Mouse (Mus musculus) gastrocnemius, postnatal 36 days (tissue): Measurements from ENCODE around the gene Pcmtd2. TPM values are rescaled to one million over a fixed set of nuclear protein-coding genes. Genes with fewer than 3 reads are reported as not detected.
A peak's percentile ranks its signal among the peaks of the same experiment; 100 is the strongest.
"Not testable (repeated sequence)": the region's sequence is repeated elsewhere in the genome, so short reads cannot be mapped to it uniquely, and the experiment has no call there.

ENCODE experiments used
- DNase-seq, 2 experiments: peaks; one replicate each; pipeline ENCODE4 v3.0.0; 2022
- intact Hi-C: fragments of 180-260 bp; cut with DNase I; formaldehyde crosslinking; loops from one replicate; pipeline ENCODE4 v1.15.1; 2025
- long read RNA-seq, 2 experiments: library from polyadenylated mRNA; stranded (forward); transcript quantifications; one replicate each; pipeline ENCODE4 v2.0.0; 2021
- total RNA-seq, 2 experiments: library from RNA; stranded (reverse); gene quantifications; 2 replicates each; pipeline ENCODE4 v1.2.3; 2021

Gene Pcmtd2
- 10 to 100 TPM; 36.0 to 39.6 TPM for total RNA-seq
- long read RNA-seq, experiment 1, transcript Pcmtd2-201 (7 exons, 3,569 nt): major isoform, 10 of 16 reads
- long read RNA-seq, experiment 1, partial matches to known transcripts: 2 of 16 reads
- long read RNA-seq, experiment 1, other reads (novel, unspliced or antisense): 2 of 16 reads
- long read RNA-seq, experiment 2, transcript Pcmtd2-201 (7 exons, 3,569 nt): major isoform, 19 of 22 reads
- long read RNA-seq, experiment 2, partial matches to known transcripts: 0 of 22 reads
- long read RNA-seq, experiment 2, other reads (novel, unspliced or antisense): 3 of 22 reads

- peak; percentile 93 for DNase-seq
- intact Hi-C loops: no loop called here
These were observed at the start of gene Pcmtd2 for GRCm38 (mm10) chr2:181837372-181838292. Gene Pcmtd2 (plus strand): TSS chr2:181837854.

GRCm38 (mm10) chr2:181789396-181789795 is 48.3 kb upstream of the Pcmtd2 start:
- intact Hi-C loops: no loop called here
- DNase-seq: no peak

- DNase-seq, intact Hi-C loops: not testable (repeated sequence)
These were observed 44.5 kb upstream of the Pcmtd2 start for GRCm38 (mm10) chr2:181793186-181793585.

- intact Hi-C loops: no loop called here
- no peak for DNase-seq
These were observed 42.0 kb upstream of the Pcmtd2 start for GRCm38 (mm10) chr2:181795641-181796130.

GRCm38 (mm10) chr2:181797672-181798071 is 40.0 kb upstream of the Pcmtd2 start:
- no peak for DNase-seq
- intact Hi-C loops: no loop called here

GRCm38 (mm10) chr2:181829032-181829650 is 8.5 kb upstream of the Pcmtd2 start:
- intact Hi-C loops: no loop called here
- no peak for DNase-seq

GRCm38 (mm10) chr2:181832745-181833144 is 4.9 kb upstream of the Pcmtd2 start:
- DNase-seq: no peak
- intact Hi-C loops: no loop called here

- no peak for DNase-seq
- intact Hi-C loops: no loop called here
These were observed 633 bp downstream of the Pcmtd2 start for GRCm38 (mm10) chr2:181838293-181838680.

- DNase-seq: no peak
- intact Hi-C loops: no loop called here
These were observed 8.2 kb downstream of the Pcmtd2 start for GRCm38 (mm10) chr2:181845709-181846394.

GRCm38 (mm10) chr2:181863791-181864535 is 26.3 kb downstream of the Pcmtd2 start, which contains the start of gene Polr3k:
Gene Polr3k (plus strand): TSS chr2:181864337.
- intact Hi-C loops: loop anchor here (10.0 kb wide), 1 partner anchor 169 kb away; the partner anchor contains the start of genes Lkaaear1 and Rgs19

GRCm38 (mm10) chr2:181864536-181864860 is 26.8 kb downstream of the Pcmtd2 start:
- DNase-seq: no peak
- intact Hi-C loops: loop anchor here (10.0 kb wide), 1 partner anchor 170 kb away; the partner anchor contains the start of genes Lkaaear1 and Rgs19

More at GRCm38 (mm10) chr2:181863791-181864535, 26.3 kb downstream of the Pcmtd2 start, which contains the start of gene Polr3k:
- DNase-seq: peak; percentile 82 to 86

- DNase-seq: peak in 1 of 2 experiments; percentile 56
- intact Hi-C loops: loop anchor here (5.0 to 10.0 kb wide), 2 partner anchors 90 to 172 kb away; partner anchors contain the start of genes Lkaaear1 and Rgs19
These were observed 29.3 kb downstream of the Pcmtd2 start for GRCm38 (mm10) chr2:181866931-181867330.

GRCm38 (mm10) chr2:181871039-181871438 is 33.4 kb downstream of the Pcmtd2 start:
- DNase-seq: no peak
- intact Hi-C loops: no loop called here

GRCm38 (mm10) chr2:181878903-181879302 is 41.2 kb downstream of the Pcmtd2 start:
- intact Hi-C loops: no loop called here
- DNase-seq: no peak

GRCm38 (mm10) chr2:181883022-181883749 is 45.5 kb downstream of the Pcmtd2 start:
- intact Hi-C loops: no loop called here
- no peak for DNase-seq
